Mouse (Mus musculus) forebrain, embryonic 13.5 days (tissue): ENCODE data around the gene Tmem53. TPM values are rescaled to one million over a fixed set of nuclear protein-coding genes. Genes with fewer than 3 reads are reported as not detected.

Experiments
- ATAC-seq: fragments of 200-750 bp; cut with Nextera tagmentation; 2 replicates; pipeline ENCODE4 v1.8.0; 2017
- H3K27ac ChIP-seq: fragments of 300-500 bp; sonication (generic); 2 replicates; pipeline ENCODE4 v1.5.1; 2015; ENCODE audit warnings: inconsistent platforms, mild to moderate bottlenecking, moderate library complexity
- H3K27me3 ChIP-seq: fragments of 300-500 bp; sonication (generic); 2 replicates; pipeline ENCODE4 v1.6.1; 2015; ENCODE audit warnings: mild to moderate bottlenecking, inconsistent platforms
- H3K36me3 ChIP-seq: fragments of 300-500 bp; sonication (generic); 2 replicates; pipeline ENCODE4 v1.6.1; 2015; ENCODE audit warnings: mild to moderate bottlenecking, inconsistent platforms; ENCODE audit not compliant: poor library complexity, severe bottlenecking
- H3K4me1 ChIP-seq: fragments of 300-500 bp; sonication (generic); 2 replicates; pipeline ENCODE4 v1.6.1; 2015; ENCODE audit warnings: inconsistent platforms
- H3K4me2 ChIP-seq: fragments of 300-500 bp; sonication (generic); 2 replicates; pipeline ENCODE4 v1.6.1; 2015; ENCODE audit warnings: inconsistent platforms, mild to moderate bottlenecking, moderate library complexity
- H3K4me3 ChIP-seq: fragments of 300-500 bp; sonication (generic); 2 replicates; pipeline ENCODE4 v1.5.1; 2015; ENCODE audit warnings: mild to moderate bottlenecking, inconsistent platforms
- H3K9ac ChIP-seq: fragments of 300-500 bp; sonication (generic); 2 replicates; pipeline ENCODE4 v1.6.1; 2015; ENCODE audit warnings: mild to moderate bottlenecking, inconsistent platforms
- H3K9me3 ChIP-seq: fragments of 300-500 bp; sonication (generic); replicated peaks from 2 replicates; pipeline ENCODE4 v1.6.1; 2016; ENCODE audit warnings: inconsistent platforms
- WGBS: fragments of 180-500 bp; shearing (Covaris S2); methylation state at CpG from one replicate; pipeline ENCODE4 v1.1.7; 2015; 5-methylcytosine and 5-hydroxymethylcytosine counted together
- polyA plus RNA-seq: library from polyadenylated mRNA; unstranded; fragments of >200 nt; fragmentation: Nextera tagmentation; extraction: Ambion mirVana; gene quantifications from 2 replicates; pipeline ENCODE4 v1.2.1, GENCODE M21; 2015

Gene Tmem53
- polyA plus RNA-seq, 1 experiment from 2014 or later = 6.9 TPM

GRCm38 (mm10) chr4:117223001-117223400 lies 28.8 kb upstream of the Tmem53 start:
- WGBS = 65% methylated on average over 5 of the region's 5 CpGs
- H3K4me2 ChIP-seq = no peak overlapping the region
- H3K36me3 ChIP-seq = no peaks in the 10 kb centered on the region

GRCm38 (mm10) chr4:117224122-117224521 lies 27.6 kb upstream of the Tmem53 start:
- no peak overlapping the region for H3K4me3 ChIP-seq
- H3K4me2 ChIP-seq = no peak overlapping the region
- H3K27ac ChIP-seq = no peak overlapping the region
- H3K36me3 ChIP-seq = no peaks in the 10 kb centered on the region
- H3K4me1 ChIP-seq = no peaks in the 10 kb centered on the region
- 74% methylated on average over 8 of the region's 8 CpGs for WGBS
- H3K9ac ChIP-seq = no peak overlapping the region
- no peak for ATAC-seq
- H3K27me3 ChIP-seq = no peaks in the 10 kb centered on the region
- no peaks in the 10 kb centered on the region for H3K9me3 ChIP-seq

More at GRCm38 (mm10) chr4:117223001-117223400, 28.8 kb upstream of the Tmem53 start:
- no peak for ATAC-seq
- no peaks in the 10 kb centered on the region for H3K9me3 ChIP-seq
- H3K27ac ChIP-seq = no peak overlapping the region
- H3K4me3 ChIP-seq = no peak overlapping the region
- no peak overlapping the region for H3K9ac ChIP-seq
- no peaks in the 10 kb centered on the region for H3K4me1 ChIP-seq
- no peaks in the 10 kb centered on the region for H3K27me3 ChIP-seq

- Histone ChIP-seq H3K27ac (no peak overlapping the region), H3K4me1 (no peaks in the 10 kb centered on the region), H3K27me3 (no peaks in the 10 kb centered on the region), H3K4me3 (no peak overlapping the region), H3K9ac (no peak overlapping the region), H3K9me3 (no peaks in the 10 kb centered on the region), H3K4me2 (no peak overlapping the region), H3K36me3 (no peaks in the 10 kb centered on the region)
- no peak for ATAC-seq
Measured at GRCm38 (mm10) chr4:117225250-117225649, 26.5 kb upstream of the Tmem53 start.

GRCm38 (mm10) chr4:117229590-117229989 lies 22.2 kb upstream of the Tmem53 start:
- 82% methylated on average over 15 of the region's 15 CpGs for WGBS
- no peaks in the 10 kb centered on the region for H3K27me3 ChIP-seq
- no peaks in the 10 kb centered on the region for H3K36me3 ChIP-seq
- no peaks in the 10 kb centered on the region for H3K9me3 ChIP-seq
- H3K9ac ChIP-seq = no peak overlapping the region
- H3K4me2 ChIP-seq = no peak overlapping the region
- H3K4me3 ChIP-seq = no peak overlapping the region
- H3K4me1 ChIP-seq = no peaks in the 10 kb centered on the region
- no peak overlapping the region for H3K27ac ChIP-seq
- no peak for ATAC-seq

- Histone ChIP-seq H3K27me3 (no peaks in the 10 kb centered on the region), H3K9ac (no peak overlapping the region), H3K27ac (no peak overlapping the region), H3K4me1 (no peaks in the 10 kb centered on the region), H3K36me3 (no peaks in the 10 kb centered on the region), H3K4me3 (no peak overlapping the region), H3K9me3 (no peaks in the 10 kb centered on the region), H3K4me2 (no peak overlapping the region)
- 48% methylated on average over 10 of the region's 10 CpGs for WGBS
- ATAC-seq = no peak
Measured at GRCm38 (mm10) chr4:117230331-117230730, 21.4 kb upstream of the Tmem53 start.

GRCm38 (mm10) chr4:117231208-117231607 lies 20.5 kb upstream of the Tmem53 start:
- no peak overlapping the region for H3K4me2 ChIP-seq
- H3K4me3 ChIP-seq = no peak overlapping the region
- no peak overlapping the region for H3K27ac ChIP-seq
- no peaks in the 10 kb centered on the region for H3K36me3 ChIP-seq
- no peaks in the 10 kb centered on the region for H3K27me3 ChIP-seq
- no peaks in the 10 kb centered on the region for H3K9me3 ChIP-seq
- H3K9ac ChIP-seq = no peak overlapping the region
- ATAC-seq = no peak
- WGBS = 86% methylated on average over 2 of the region's 2 CpGs
- H3K4me1 ChIP-seq = no peaks in the 10 kb centered on the region

GRCm38 (mm10) chr4:117234166-117234741 lies 17.5 kb upstream of the Tmem53 start:
- H3K9ac ChIP-seq = no peak overlapping the region
- ATAC-seq = no peak
- 63% methylated on average over 7 of the region's 7 CpGs for WGBS
- H3K27me3 ChIP-seq = no peaks in the 10 kb centered on the region
- H3K4me2 ChIP-seq = no peak overlapping the region
- no peak overlapping the region for H3K27ac ChIP-seq
- no peaks in the 10 kb centered on the region for H3K9me3 ChIP-seq
- no peak overlapping the region for H3K4me3 ChIP-seq
- no peaks in the 10 kb centered on the region for H3K4me1 ChIP-seq
- H3K36me3 ChIP-seq = no peaks in the 10 kb centered on the region

GRCm38 (mm10) chr4:117235822-117236221 lies 15.9 kb upstream of the Tmem53 start:
- ATAC-seq = no peak

GRCm38 (mm10) chr4:117239153-117239552 lies 12.6 kb upstream of the Tmem53 start:
- Histone ChIP-seq H3K4me3 (no peak overlapping the region), H3K9ac (no peak overlapping the region)
- WGBS = 52% methylated on average over 2 of the region's 2 CpGs

More at GRCm38 (mm10) chr4:117235822-117236221, 15.9 kb upstream of the Tmem53 start:
- H3K4me3 ChIP-seq = no peak overlapping the region
- H3K27ac ChIP-seq = no peak overlapping the region
- H3K27me3 ChIP-seq = no peaks in the 10 kb centered on the region
- no peak overlapping the region for H3K9ac ChIP-seq
- H3K4me1 ChIP-seq = 0 out of 2 replicates have a peak, but pooled peaks cover 2% of the 10 kb centered on the region
- H3K4me2 ChIP-seq = no peak overlapping the region
- WGBS = 68% methylated on average over 4 of the region's 4 CpGs
- H3K36me3 ChIP-seq = no peaks in the 10 kb centered on the region
- no peaks in the 10 kb centered on the region for H3K9me3 ChIP-seq

GRCm38 (mm10) chr4:117240867-117241266 lies 10.9 kb upstream of the Tmem53 start:
- 78% methylated on average over 6 of the region's 6 CpGs for WGBS
- H3K4me2 ChIP-seq = no peak overlapping the region
- ATAC-seq = no peak

More at GRCm38 (mm10) chr4:117239153-117239552, 12.6 kb upstream of the Tmem53 start:
- 0 out of 2 replicates have a peak, but pooled peaks cover 3% of the 10 kb centered on the region for H3K4me1 ChIP-seq
- ATAC-seq = no peak
- no peak overlapping the region for H3K4me2 ChIP-seq
- no peak overlapping the region for H3K27ac ChIP-seq
- H3K36me3 ChIP-seq = no peaks in the 10 kb centered on the region
- H3K27me3 ChIP-seq = no peaks in the 10 kb centered on the region
- no peaks in the 10 kb centered on the region for H3K9me3 ChIP-seq

GRCm38 (mm10) chr4:117250982-117251381 lies 769 bp upstream of the Tmem53 start:
- H3K9me3 ChIP-seq = no peaks in the 10 kb centered on the region
- ATAC-seq = no peak
- H3K27me3 ChIP-seq = no peaks in the 10 kb centered on the region
- H3K27ac ChIP-seq = no peak overlapping the region
- peak overlapping the region; percentile 62 for H3K4me2 ChIP-seq
- 72% methylated on average over 1 of the region's 1 CpGs for WGBS
- H3K4me3 ChIP-seq = no peak overlapping the region
- no peaks in the 10 kb centered on the region for H3K36me3 ChIP-seq
- H3K9ac ChIP-seq = no peak overlapping the region
- peaks cover 28% of the 10 kb centered on the region; the same call in 1 of the 2 replicates for H3K4me1 ChIP-seq

More at GRCm38 (mm10) chr4:117240867-117241266, 10.9 kb upstream of the Tmem53 start:
- no peaks in the 10 kb centered on the region for H3K36me3 ChIP-seq
- 0 out of 2 replicates have a peak, but pooled peaks cover 3% of the 10 kb centered on the region for H3K4me1 ChIP-seq
- H3K27ac ChIP-seq = no peak overlapping the region
- H3K27me3 ChIP-seq = no peaks in the 10 kb centered on the region
- H3K4me3 ChIP-seq = no peak overlapping the region
- H3K9me3 ChIP-seq = no peaks in the 10 kb centered on the region
- no peak overlapping the region for H3K9ac ChIP-seq

- H3K9ac ChIP-seq = peak overlapping the region; percentile 62
- H3K4me1 ChIP-seq = peaks cover 28% of the 10 kb centered on the region; the same call in 1 of the 2 replicates
- no peak for ATAC-seq
- no peaks in the 10 kb centered on the region for H3K36me3 ChIP-seq
- peak overlapping the region; percentile 66 for H3K4me3 ChIP-seq
- peak overlapping the region; percentile 62 for H3K4me2 ChIP-seq
- no peaks in the 10 kb centered on the region for H3K9me3 ChIP-seq
- no peaks in the 10 kb centered on the region for H3K27me3 ChIP-seq
- 18% methylated on average over 5 of the region's 5 CpGs for WGBS
- 0 out of 2 replicates have a peak overlapping the region, but pooled peaks have one; percentile 51 for H3K27ac ChIP-seq
Measured at GRCm38 (mm10) chr4:117252351-117252750, 600 bp downstream of the Tmem53 start.

GRCm38 (mm10) chr4:117252755-117253154 lies 1.0 kb downstream of the Tmem53 start:
- H3K27ac ChIP-seq = 0 out of 2 replicates have a peak overlapping the region, but pooled peaks have one; percentile 51
- WGBS = 91% methylated on average over 5 of the region's 5 CpGs

More at GRCm38 (mm10) chr4:117252755-117253154, 1.0 kb downstream of the Tmem53 start:
- H3K9me3 ChIP-seq = no peaks in the 10 kb centered on the region
- peak overlapping the region; percentile 66 for H3K4me3 ChIP-seq
- H3K4me2 ChIP-seq = peak overlapping the region; percentile 62
- no peaks in the 10 kb centered on the region for H3K36me3 ChIP-seq
- H3K9ac ChIP-seq = no peak overlapping the region; the same call in 1 of the 2 replicates
- H3K27me3 ChIP-seq = no peaks in the 10 kb centered on the region
- peaks cover 28% of the 10 kb centered on the region; the same call in 1 of the 2 replicates for H3K4me1 ChIP-seq
- no peak for ATAC-seq
